Mouse (Mus musculus) bone marrow macrophage, adult 2 months (primary cell): ENCODE measurements around the gene Fam187b.

Source experiments
- CTCF ChIP-seq: IDR thresholded peaks from 2 replicates; pipeline ENCODE4 v1.5.1; 2012; ENCODE audit warnings: low read depth, mild to moderate bottlenecking, low read length, moderate library complexity
- POLR2A ChIP-seq: IDR thresholded peaks from 2 replicates; pipeline ENCODE4 v1.6.1; 2012; ENCODE audit warnings: mild to moderate bottlenecking, low read depth, low read length, borderline replicate concordance

DNA sequence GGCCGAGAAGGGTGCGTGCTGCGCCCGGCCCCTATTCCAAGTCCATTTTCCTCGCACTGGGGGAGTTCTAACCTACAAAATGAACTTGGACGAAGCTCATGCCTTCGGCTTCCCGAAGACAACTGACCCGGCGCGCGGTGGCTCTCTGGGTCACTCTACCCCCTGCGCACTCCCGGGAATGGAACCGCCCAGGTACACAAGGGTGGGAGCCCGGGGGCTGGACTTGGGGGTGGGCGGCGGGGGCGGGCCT, 414 bp upstream of the Fam187b start, which contains the start of gene Lsr:
- TF ChIP-seq POLR2A (no peak), CTCF (no peak)
